Mouse (Mus musculus) heart, adult 2 months (tissue): ENCODE results near the gene Eif4b.
A peak's percentile ranks its signal among the peaks of the same experiment; 100 is the strongest.

ENCODE experiments used
- CTCF ChIP-seq: fragments of 200-600 bp; IDR thresholded peaks from 2 replicates; pipeline ENCODE4 v1.8.1; 2022; ENCODE audit warnings: antibody characterized with exemption, mild to moderate bottlenecking, moderate library complexity
- POLR2A ChIP-seq: fragments of 200-500 bp; IDR thresholded peaks from 2 replicates; pipeline ENCODE4 v1.6.1; 2011; ENCODE audit warnings: mild to moderate bottlenecking, low read depth, low read length, control low read depth; ENCODE audit not compliant: insufficient read depth

DNA sequence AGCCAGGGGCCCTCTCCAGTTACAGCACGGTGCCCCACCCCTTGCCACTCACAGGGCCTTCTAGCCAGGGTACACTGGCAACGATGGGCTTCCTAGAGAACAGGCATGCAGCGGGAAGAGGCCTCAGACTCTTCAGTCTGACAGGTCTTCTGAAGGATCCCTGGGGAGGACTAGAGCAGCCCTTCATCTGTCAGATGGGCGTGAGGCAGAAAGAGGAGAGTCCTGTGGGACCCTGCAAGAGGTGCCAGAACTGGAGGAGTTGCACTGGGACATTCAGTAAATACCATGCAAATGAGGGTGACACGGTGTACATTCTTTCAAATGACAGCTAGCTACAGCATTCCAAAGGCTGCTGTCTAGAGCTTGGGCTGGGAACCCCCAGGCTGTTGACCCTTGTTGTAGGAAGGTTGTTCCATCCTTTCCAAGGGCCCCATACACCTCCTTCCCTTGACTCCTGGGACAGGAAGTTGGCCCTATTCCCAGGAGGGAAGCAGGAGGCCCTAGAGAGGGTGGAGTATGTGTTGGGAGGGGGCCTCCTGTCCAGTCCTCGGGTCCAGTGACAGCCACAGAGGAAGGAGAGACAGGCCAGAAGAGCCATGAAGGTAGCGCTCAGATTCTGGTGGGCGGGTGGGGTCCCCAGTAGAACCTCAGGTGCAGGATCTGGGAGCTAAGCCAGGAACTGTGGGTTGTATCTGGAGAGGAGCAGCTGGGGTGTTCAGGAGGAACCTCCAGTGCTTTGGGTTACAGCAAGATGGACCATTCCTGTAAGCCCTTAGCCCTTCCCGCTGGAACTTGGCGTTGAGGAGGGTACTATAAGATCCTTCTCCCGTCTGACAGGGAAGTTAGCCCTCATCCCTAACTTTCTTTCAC is 28.3 kb downstream of the Eif4b start:
- peak; percentile 84 for TF ChIP-seq POLR2A
- peak; percentile 2; the same call in 1 of the 2 replicates for TF ChIP-seq CTCF
